Mouse (Mus musculus): Measurements from ENCODE around the gene D930048N14Rik. TPM values are rescaled to one million over a fixed set of nuclear protein-coding genes. Genes with fewer than 3 reads are reported as not detected.
"Not testable (repeated sequence)": the region's sequence is repeated elsewhere in the genome, so short reads cannot be mapped to it uniquely, and the experiment has no call there.

D930048N14Rik gene
- polyA plus RNA-seq, 1 experiment from 2014 or later = 0.97 TPM

- no peaks in the 10 kb centered on the region for H3K36me3 ChIP-seq (ENCODE audit: control insufficient read depth, insufficient read depth, low read length)
- H3K4me1 ChIP-seq (ENCODE audit: control insufficient read depth, insufficient read depth, low read length) = 0 out of 2 replicates have a peak, but pooled peaks cover 2% of the 10 kb centered on the region
- WGBS (ENCODE audit: insufficient replicate concordance) = 71% methylated on average over 8 of the region's 8 CpGs
- no peak overlapping the region for H3K27ac ChIP-seq (ENCODE audit: low read depth, low read length)
- no peak overlapping the region for H3K9ac ChIP-seq (ENCODE audit: low read depth, low read length)
- H3K4me2 ChIP-seq = no peak overlapping the region
- no peak overlapping the region for H3K4me3 ChIP-seq (ENCODE audit: low read depth, low read length)
- no peaks in the 10 kb centered on the region for H3K27me3 ChIP-seq (ENCODE audit: control insufficient read depth, insufficient read depth, low read length)
- H3K9me3 ChIP-seq (replicated peaks; ENCODE audit: control insufficient read depth, low read length) = no peaks in the 10 kb centered on the region
- no peak for ATAC-seq (replicated peaks; ENCODE audit: insufficient number of reproducible peaks, low FRiP score, low TSS enrichment)
Observed at GRCm38 (mm10) chr11:51614256-51614655, 36.5 kb upstream of the D930048N14Rik start.

- Histone ChIP-seq H3K27me3 (ENCODE audit: control insufficient read depth, insufficient read depth, low read length) (no peaks in the 10 kb centered on the region), H3K9me3 (replicated peaks; ENCODE audit: control insufficient read depth, low read length) (no peaks in the 10 kb centered on the region), H3K9ac (ENCODE audit: low read depth, low read length) (peak overlapping the region; percentile 68), H3K4me2 (peak overlapping the region; percentile 82), H3K36me3 (ENCODE audit: control insufficient read depth, insufficient read depth, low read length) (no peaks in the 10 kb centered on the region), H3K4me3 (ENCODE audit: low read depth, low read length) (peak overlapping the region; percentile 34), H3K27ac (ENCODE audit: low read depth, low read length) (peak overlapping the region; percentile 71), H3K4me1 (ENCODE audit: control insufficient read depth, insufficient read depth, low read length) (0 out of 2 replicates have a peak, but pooled peaks cover 2% of the 10 kb centered on the region)
- WGBS (ENCODE audit: insufficient replicate concordance) = 38% methylated on average over 7 of the region's 7 CpGs
- ATAC-seq (replicated peaks; ENCODE audit: insufficient number of reproducible peaks, low FRiP score, low TSS enrichment) = no peak
Observed at GRCm38 (mm10) chr11:51615129-51615528, 35.6 kb upstream of the D930048N14Rik start.

- Histone ChIP-seq H3K4me3 (ENCODE audit: low read depth, low read length) (peak overlapping the region; percentile 34), H3K4me1 (ENCODE audit: control insufficient read depth, insufficient read depth, low read length) (peaks cover 6% of the 10 kb centered on the region; the same call in 1 of the 2 replicates), H3K9me3 (replicated peaks; ENCODE audit: control insufficient read depth, low read length) (no peaks in the 10 kb centered on the region), H3K36me3 (ENCODE audit: control insufficient read depth, insufficient read depth, low read length) (no peaks in the 10 kb centered on the region), H3K9ac (ENCODE audit: low read depth, low read length) (peak overlapping the region; percentile 68), H3K4me2 (peak overlapping the region; percentile 82), H3K27me3 (ENCODE audit: control insufficient read depth, insufficient read depth, low read length) (no peaks in the 10 kb centered on the region), H3K27ac (ENCODE audit: low read depth, low read length) (peak overlapping the region; percentile 71)
- ATAC-seq (replicated peaks; ENCODE audit: insufficient number of reproducible peaks, low FRiP score, low TSS enrichment) = peak; percentile 83
- WGBS (ENCODE audit: insufficient replicate concordance) = 3% methylated on average over 14 of the region's 14 CpGs
Observed at GRCm38 (mm10) chr11:51615601-51616000, 35.2 kb upstream of the D930048N14Rik start.

GRCm38 (mm10) chr11:51616113-51616512 is 34.6 kb upstream of the D930048N14Rik start:
- not testable (repeated sequence) for ATAC-seq (replicated peaks; ENCODE audit: insufficient number of reproducible peaks, low FRiP score, low TSS enrichment); H3K27ac ChIP-seq (ENCODE audit: low read depth, low read length)
- WGBS (ENCODE audit: insufficient replicate concordance) = 93% methylated on average over 7 of the region's 7 CpGs

GRCm38 (mm10) chr11:51617693-51618092 is 33.1 kb upstream of the D930048N14Rik start:
- ATAC-seq (replicated peaks; ENCODE audit: insufficient number of reproducible peaks, low FRiP score, low TSS enrichment) = no peak
- Histone ChIP-seq H3K36me3 (ENCODE audit: control insufficient read depth, insufficient read depth, low read length) (peaks cover 7% of the 10 kb centered on the region; the same call in 1 of the 2 replicates), H3K9me3 (replicated peaks; ENCODE audit: control insufficient read depth, low read length) (no peaks in the 10 kb centered on the region), H3K27ac (ENCODE audit: low read depth, low read length) (no peak overlapping the region), H3K27me3 (ENCODE audit: control insufficient read depth, insufficient read depth, low read length) (no peaks in the 10 kb centered on the region), H3K4me3 (ENCODE audit: low read depth, low read length) (no peak overlapping the region), H3K9ac (ENCODE audit: low read depth, low read length) (no peak overlapping the region), H3K4me1 (ENCODE audit: control insufficient read depth, insufficient read depth, low read length) (peaks cover 15% of the 10 kb centered on the region; the same call in 1 of the 2 replicates), H3K4me2 (no peak overlapping the region)
- 7% methylated on average over 4 of the region's 4 CpGs for WGBS (ENCODE audit: insufficient replicate concordance)

More at GRCm38 (mm10) chr11:51616113-51616512, 34.6 kb upstream of the D930048N14Rik start:
- peak overlapping the region; percentile 82 for H3K4me2 ChIP-seq
- H3K4me3 ChIP-seq (ENCODE audit: low read depth, low read length) = peak overlapping the region; percentile 34
- not testable (repeated sequence) for H3K36me3 ChIP-seq (ENCODE audit: control insufficient read depth, insufficient read depth, low read length); H3K27me3 ChIP-seq (ENCODE audit: control insufficient read depth, insufficient read depth, low read length); H3K9me3 ChIP-seq (replicated peaks; ENCODE audit: control insufficient read depth, low read length)
- H3K9ac ChIP-seq (ENCODE audit: low read depth, low read length) = peak overlapping the region; percentile 68
- H3K4me1 ChIP-seq (ENCODE audit: control insufficient read depth, insufficient read depth, low read length) = peaks cover 12% of the 10 kb centered on the region; the same call in 1 of the 2 replicates

- H3K27ac ChIP-seq (ENCODE audit: low read depth, low read length) = no peak overlapping the region
Observed at GRCm38 (mm10) chr11:51618894-51619408, 31.8 kb upstream of the D930048N14Rik start.

GRCm38 (mm10) chr11:51619409-51620060 is 31.2 kb upstream of the D930048N14Rik start, which contains the start of gene Nhp2:
Gene Nhp2 (plus strand): TSS chr11:51619735.
- peak within 1 kb of the TSS; percentile 83 for H3K9ac ChIP-seq (ENCODE audit: low read depth, low read length)
- H3K4me1 ChIP-seq (ENCODE audit: control insufficient read depth, insufficient read depth, low read length) = peaks cover 15% of the 10 kb centered on the region; the same call in 1 of the 2 replicates
- under 1% methylated on average over 51 of the region's 51 CpGs for WGBS (ENCODE audit: insufficient replicate concordance)
- peaks cover 24% of the 10 kb centered on the region for H3K36me3 ChIP-seq (ENCODE audit: control insufficient read depth, insufficient read depth, low read length)
- ATAC-seq (replicated peaks; ENCODE audit: insufficient number of reproducible peaks, low FRiP score, low TSS enrichment) = peak; percentile 87
- peak within 1 kb of the TSS; percentile 57; the same call in 1 of the 2 replicates for H3K27ac ChIP-seq (ENCODE audit: low read depth, low read length)
- H3K4me3 ChIP-seq (ENCODE audit: low read depth, low read length) = peak within 1 kb of the TSS; percentile 95
- peak within 1 kb of the TSS; percentile 90 for H3K4me2 ChIP-seq
- H3K27me3 ChIP-seq (ENCODE audit: control insufficient read depth, insufficient read depth, low read length) = no peaks in the 10 kb centered on the region
- H3K9me3 ChIP-seq (replicated peaks; ENCODE audit: control insufficient read depth, low read length) = no peaks in the 10 kb centered on the region

More at GRCm38 (mm10) chr11:51618894-51619408, 31.8 kb upstream of the D930048N14Rik start:
- WGBS (ENCODE audit: insufficient replicate concordance) = 47% methylated on average over 8 of the region's 8 CpGs
- H3K4me3 ChIP-seq (ENCODE audit: low read depth, low read length) = peak overlapping the region; percentile 95
- H3K36me3 ChIP-seq (ENCODE audit: control insufficient read depth, insufficient read depth, low read length) = peaks cover 18% of the 10 kb centered on the region
- no peaks in the 10 kb centered on the region for H3K27me3 ChIP-seq (ENCODE audit: control insufficient read depth, insufficient read depth, low read length)
- peak; percentile 12; the same call in 1 of the 2 replicates for ATAC-seq (replicated peaks; ENCODE audit: insufficient number of reproducible peaks, low FRiP score, low TSS enrichment)
- peak overlapping the region; percentile 90 for H3K4me2 ChIP-seq
- H3K4me1 ChIP-seq (ENCODE audit: control insufficient read depth, insufficient read depth, low read length) = peaks cover 15% of the 10 kb centered on the region; the same call in 1 of the 2 replicates
- no peaks in the 10 kb centered on the region for H3K9me3 ChIP-seq (replicated peaks; ENCODE audit: control insufficient read depth, low read length)
- peak overlapping the region; percentile 59 for H3K9ac ChIP-seq (ENCODE audit: low read depth, low read length)

- Histone ChIP-seq H3K36me3 (ENCODE audit: control insufficient read depth, insufficient read depth, low read length) (peaks cover 29% of the 10 kb centered on the region), H3K9ac (ENCODE audit: low read depth, low read length) (peak overlapping the region; percentile 83), H3K4me3 (ENCODE audit: low read depth, low read length) (peak overlapping the region; percentile 95), H3K4me1 (ENCODE audit: control insufficient read depth, insufficient read depth, low read length) (peaks cover 15% of the 10 kb centered on the region; the same call in 1 of the 2 replicates), H3K27me3 (ENCODE audit: control insufficient read depth, insufficient read depth, low read length) (no peaks in the 10 kb centered on the region), H3K27ac (ENCODE audit: low read depth, low read length) (peak overlapping the region; percentile 57; the same call in 1 of the 2 replicates), H3K9me3 (replicated peaks; ENCODE audit: control insufficient read depth, low read length) (no peaks in the 10 kb centered on the region), H3K4me2 (peak overlapping the region; percentile 90)
- 3% methylated on average over 11 of the region's 11 CpGs for WGBS (ENCODE audit: insufficient replicate concordance)
- no peak for ATAC-seq (replicated peaks; ENCODE audit: insufficient number of reproducible peaks, low FRiP score, low TSS enrichment)
Observed at GRCm38 (mm10) chr11:51620084-51620483, 30.7 kb upstream of the D930048N14Rik start.

All from heart, embryonic 11.5 days (tissue).